Mouse (Mus musculus) intestine, postnatal 0 days (tissue): ENCODE data around the gene Zc3h7b. TPM values are rescaled to one million over a fixed set of nuclear protein-coding genes. Genes with fewer than 3 reads are reported as not detected.

Experiments used
- ATAC-seq: fragments of 200-750 bp; cut with Nextera tagmentation; 2 replicates; pipeline ENCODE4 v1.8.0; 2017; ENCODE audit warnings: mild to moderate bottlenecking, moderate TSS enrichment, moderate library complexity
- H3K27ac ChIP-seq: fragments of 300-500 bp; sonication (generic); 2 replicates; pipeline ENCODE4 v1.5.1; 2014; ENCODE audit warnings: mild to moderate bottlenecking, low read depth, low read length, moderate library complexity
- H3K27me3 ChIP-seq: fragments of 300-500 bp; sonication (generic); replicated peaks from 2 replicates; pipeline ENCODE4 v1.6.1; 2014; ENCODE audit warnings: low read length, mixed read lengths; ENCODE audit not compliant: control insufficient read depth, insufficient read depth
- H3K36me3 ChIP-seq: fragments of 300-500 bp; sonication (generic); 2 replicates; pipeline ENCODE4 v1.6.1; 2014; ENCODE audit warnings: mild to moderate bottlenecking, moderate library complexity; ENCODE audit not compliant: control insufficient read depth, insufficient read depth
- H3K4me1 ChIP-seq: fragments of 300-500 bp; sonication (generic); replicated peaks from 2 replicates; pipeline ENCODE4 v1.6.1; 2014; ENCODE audit warnings: antibody characterized with exemption, low read length, mixed read lengths; ENCODE audit not compliant: control insufficient read depth, insufficient read depth
- H3K4me2 ChIP-seq: fragments of 300-500 bp; sonication (generic); replicated peaks from 2 replicates; pipeline ENCODE4 v1.6.1; 2014; ENCODE audit warnings: low read depth, mild to moderate bottlenecking, moderate library complexity
- H3K4me3 ChIP-seq: fragments of 300-500 bp; sonication (generic); 2 replicates; pipeline ENCODE4 v1.5.1; 2014; ENCODE audit warnings: low read depth, low read length
- H3K9ac ChIP-seq: fragments of 300-500 bp; sonication (generic); 2 replicates; pipeline ENCODE4 v1.6.1; 2014; ENCODE audit warnings: mild to moderate bottlenecking, low read depth, low read length
- H3K9me3 ChIP-seq: fragments of 300-500 bp; sonication (generic); 2 replicates; pipeline ENCODE4 v1.6.1; 2016; ENCODE audit warnings: mixed run types; ENCODE audit not compliant: control insufficient read depth
- CTCF ChIP-seq: sonication (generic); IDR thresholded peaks from 2 replicates; pipeline ENCODE4 v1.5.1; 2016; ENCODE audit warnings: low read depth, mild to moderate bottlenecking, control low read depth, antibody characterized with exemption, moderate library complexity
- WGBS: fragments of 180-500 bp; shearing (Covaris S2); extraction: QIAGEN DNeasy Blood & Tissue Kit; methylation state at CpG from one replicate; pipeline ENCODE4 v1.1.7; 2014; 5-methylcytosine and 5-hydroxymethylcytosine counted together
- polyA plus RNA-seq: library from polyadenylated mRNA; unstranded; fragments of >200 nt; fragmentation: Nextera tagmentation; extraction: Ambion mirVana; gene quantifications from 2 replicates; pipeline ENCODE4 v1.2.1, GENCODE M21; 2015

Zc3h7b gene
- polyA plus RNA-seq, 1 experiment from 2014 or later = 7.3 TPM

- Histone ChIP-seq H3K4me2 (no peak overlapping the region), H3K27ac (no peak overlapping the region), H3K4me1 (no peaks in the 10 kb centered on the region), H3K36me3 (no peaks in the 10 kb centered on the region), H3K9ac (no peak overlapping the region), H3K4me3 (no peak overlapping the region), H3K9me3 (no peaks in the 10 kb centered on the region), H3K27me3 (no peaks in the 10 kb centered on the region)
- no peak for TF ChIP-seq CTCF
- 82% methylated on average over 4 of the region's 4 CpGs for WGBS
- ATAC-seq = no peak
Observed at GRCm38 (mm10) chr15:81806621-81807404, 62.0 kb downstream of the Zc3h7b start.

DNA sequence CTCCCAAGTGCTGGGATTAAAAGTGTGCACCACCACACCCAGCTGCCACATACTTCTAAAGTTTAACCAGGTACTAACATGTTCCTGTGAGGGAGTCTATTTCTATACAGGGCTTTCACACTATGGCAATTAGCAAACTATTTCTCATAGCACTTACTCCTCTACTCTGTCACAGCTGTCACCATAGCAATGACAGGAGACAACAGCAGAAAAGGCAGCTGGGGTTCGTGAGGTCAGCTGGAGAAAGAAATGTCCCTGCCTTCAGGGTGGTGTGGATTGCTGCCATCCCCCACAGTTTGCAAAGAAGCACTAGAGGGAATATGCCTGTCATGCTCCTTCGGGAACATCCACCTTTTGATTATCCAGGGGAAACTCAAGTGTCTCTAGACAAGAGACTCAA, 63.9 kb downstream of the Zc3h7b start:
- H3K9me3 ChIP-seq = no peaks in the 10 kb centered on the region
- no peaks in the 10 kb centered on the region for H3K36me3 ChIP-seq
- H3K4me1 ChIP-seq = no peaks in the 10 kb centered on the region
- no peaks in the 10 kb centered on the region for H3K27me3 ChIP-seq
- no peak overlapping the region for H3K4me2 ChIP-seq
- ATAC-seq = no peak
- no peak for TF ChIP-seq CTCF
- H3K27ac ChIP-seq = no peak overlapping the region
- WGBS = 83% methylated on average over 2 of the region's 2 CpGs
- no peak overlapping the region for H3K9ac ChIP-seq
- H3K4me3 ChIP-seq = no peak overlapping the region

DNA sequence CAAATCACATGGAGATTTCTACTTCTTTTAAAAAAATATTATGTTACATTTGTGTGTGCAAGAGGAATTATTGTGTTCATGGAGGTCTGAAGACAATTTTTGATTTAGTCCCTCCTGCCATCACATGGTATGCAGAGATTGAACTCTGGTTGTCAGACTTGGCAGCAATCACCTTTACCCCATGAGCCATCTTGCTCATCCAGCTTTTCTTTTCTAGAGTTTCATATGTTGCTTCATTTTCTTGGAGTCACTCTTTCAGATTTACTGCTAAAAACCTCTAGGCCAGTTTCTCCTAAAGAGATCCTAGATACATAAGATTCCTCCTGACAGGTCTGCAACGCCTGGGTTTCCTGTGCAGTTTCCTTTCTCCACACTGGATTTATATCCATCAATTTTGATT, 64.7 kb downstream of the Zc3h7b start:
- no peak for TF ChIP-seq CTCF
- H3K4me1 ChIP-seq = 0 out of 2 replicates have a peak, but pooled peaks cover 1% of the 10 kb centered on the region
- H3K4me3 ChIP-seq = no peak overlapping the region
- no peak for ATAC-seq
- H3K9me3 ChIP-seq = no peaks in the 10 kb centered on the region
- H3K27me3 ChIP-seq = no peaks in the 10 kb centered on the region
- WGBS = 40% methylated on average over 1 of the region's 1 CpGs
- peak overlapping the region; percentile 93; the same call in 1 of the 2 replicates for H3K27ac ChIP-seq
- H3K9ac ChIP-seq = no peak overlapping the region
- H3K4me2 ChIP-seq = peak overlapping the region; percentile 93
- no peaks in the 10 kb centered on the region for H3K36me3 ChIP-seq

- Histone ChIP-seq H3K27me3 (no peaks in the 10 kb centered on the region), H3K4me2 (peak overlapping the region; percentile 93), H3K4me1 (0 out of 2 replicates have a peak, but pooled peaks cover 2% of the 10 kb centered on the region), H3K36me3 (peaks cover 6% of the 10 kb centered on the region), H3K4me3 (peak overlapping the region; percentile 72), H3K9ac (peak overlapping the region; percentile 79), H3K9me3 (no peaks in the 10 kb centered on the region), H3K27ac (peak overlapping the region; percentile 93)
- under 1% methylated on average over 10 of the region's 10 CpGs for WGBS
- peak; percentile 52 for ATAC-seq
- no peak for TF ChIP-seq CTCF
Observed at GRCm38 (mm10) chr15:81810150-81810549, 65.3 kb downstream of the Zc3h7b start.

DNA sequence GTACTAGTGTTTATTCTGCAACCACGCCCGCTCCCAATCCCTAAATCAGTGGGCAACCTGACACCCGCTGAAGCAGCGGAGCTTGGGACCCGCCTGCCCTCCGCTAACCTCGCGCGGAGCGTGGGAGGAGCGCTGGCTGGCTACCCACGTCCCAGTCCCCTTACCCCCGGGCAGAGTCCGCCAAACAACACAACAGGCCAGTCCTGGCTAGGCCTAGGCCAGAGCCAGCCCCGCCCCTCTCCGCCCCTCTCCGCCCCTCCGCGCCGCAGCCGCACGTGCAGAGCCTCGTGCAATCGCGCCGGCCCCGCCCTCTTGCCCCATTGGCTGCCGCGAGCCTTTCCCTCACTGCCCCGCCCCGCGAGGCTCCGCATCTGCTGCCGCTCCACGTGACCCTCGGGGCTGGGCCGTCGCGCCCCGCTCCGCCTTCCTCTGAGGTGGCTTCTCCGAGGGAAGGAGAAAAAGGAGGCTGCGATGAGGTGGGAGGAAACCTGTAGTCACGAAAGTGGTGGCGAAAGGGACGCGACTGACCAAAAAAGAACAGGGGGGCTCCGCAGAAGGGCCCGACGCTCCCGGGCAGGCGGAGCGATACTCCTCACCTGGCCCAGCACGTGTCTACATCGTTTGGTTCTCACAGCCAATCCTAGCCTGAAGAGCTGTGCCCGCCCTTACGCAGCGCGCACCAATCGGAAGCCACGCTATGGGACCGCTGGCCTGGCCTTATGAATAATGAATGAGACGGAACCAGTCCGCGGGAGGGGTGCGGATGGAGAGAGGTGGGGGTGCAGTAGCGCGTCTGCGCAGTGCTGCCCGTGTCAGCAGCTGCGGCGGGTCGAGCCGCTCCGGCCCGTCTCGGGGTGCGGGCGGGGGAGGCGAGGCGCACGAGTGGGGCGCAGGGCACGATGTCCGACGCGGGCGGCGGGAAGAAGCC, 66.1 kb downstream of the Zc3h7b start:
- no peaks in the 10 kb centered on the region for H3K9me3 ChIP-seq
- H3K27me3 ChIP-seq = no peaks in the 10 kb centered on the region
- H3K27ac ChIP-seq = peak overlapping the region; percentile 93
- peak overlapping the region; percentile 72 for H3K4me3 ChIP-seq
- H3K36me3 ChIP-seq = peaks cover 13% of the 10 kb centered on the region
- WGBS = under 1% methylated on average over 87 of the region's 89 CpGs
- ATAC-seq = peak; percentile 97
- H3K4me2 ChIP-seq = peak overlapping the region; percentile 93
- peak overlapping the region; percentile 79 for H3K9ac ChIP-seq
- TF ChIP-seq CTCF = no peak
- H3K4me1 ChIP-seq = 0 out of 2 replicates have a peak, but pooled peaks cover 2% of the 10 kb centered on the region

DNA sequence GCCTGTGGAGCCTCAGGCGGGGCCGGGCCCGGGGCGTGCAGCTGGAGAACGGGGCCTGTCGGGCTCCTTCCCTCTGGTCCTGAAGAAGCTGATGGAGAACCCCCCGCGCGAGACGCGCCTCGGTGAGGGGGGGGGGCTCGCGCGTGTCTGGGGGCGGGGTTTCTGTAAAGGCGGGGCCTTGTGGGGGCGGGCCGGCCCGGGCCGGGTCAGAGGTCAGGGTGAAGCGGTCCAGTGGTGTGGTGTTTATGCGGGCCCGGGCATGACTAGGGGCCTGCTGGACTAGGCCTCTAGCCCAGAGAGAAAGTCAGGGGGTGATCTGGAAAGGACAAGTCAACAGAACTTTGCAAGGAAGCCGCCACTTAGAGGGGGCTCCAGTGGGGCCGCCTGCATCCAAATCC, 66.7 kb downstream of the Zc3h7b start:
- Histone ChIP-seq H3K9me3 (no peaks in the 10 kb centered on the region), H3K27me3 (no peaks in the 10 kb centered on the region), H3K9ac (peak overlapping the region; percentile 79), H3K36me3 (peaks cover 18% of the 10 kb centered on the region), H3K27ac (peak overlapping the region; percentile 93), H3K4me3 (peak overlapping the region; percentile 72), H3K4me2 (peak overlapping the region; percentile 93), H3K4me1 (0 out of 2 replicates have a peak, but pooled peaks cover 2% of the 10 kb centered on the region)
- ATAC-seq = peak; percentile 3; the same call in 1 of the 2 replicates
- TF ChIP-seq CTCF = no peak
- 5% methylated on average over 13 of the region's 26 CpGs for WGBS
